Mouse (Mus musculus) stomach, embryonic 15.5 days (tissue): ENCODE results near the gene Zfp346. TPM values are rescaled to one million over a fixed set of nuclear protein-coding genes. Genes with fewer than 3 reads are reported as not detected.

Experiments
- ATAC-seq: fragments of 200-750 bp; cut with Nextera tagmentation; 2 replicates; pipeline ENCODE4 v1.8.0; 2017; ENCODE audit warnings: low read depth, moderate number of reproducible peaks, moderate TSS enrichment; ENCODE audit not compliant: insufficient read depth, low FRiP score
- H3K27ac ChIP-seq: fragments of 300-500 bp; sonication (generic); 2 replicates; pipeline ENCODE4 v1.5.1; 2015; ENCODE audit warnings: mild to moderate bottlenecking, inconsistent platforms
- H3K27me3 ChIP-seq: fragments of 300-500 bp; sonication (generic); replicated peaks from 2 replicates; pipeline ENCODE4 v1.6.1; 2015; ENCODE audit warnings: inconsistent platforms
- H3K36me3 ChIP-seq: fragments of 300-500 bp; sonication (generic); 2 replicates; pipeline ENCODE4 v1.6.1; 2015; ENCODE audit warnings: inconsistent platforms
- H3K4me1 ChIP-seq: fragments of 300-500 bp; sonication (generic); 2 replicates; pipeline ENCODE4 v1.6.1; 2015; ENCODE audit warnings: inconsistent platforms
- H3K4me2 ChIP-seq: fragments of 300-500 bp; sonication (generic); 2 replicates; pipeline ENCODE4 v1.6.1; 2015; ENCODE audit warnings: mild to moderate bottlenecking, inconsistent platforms
- H3K4me3 ChIP-seq: fragments of 300-500 bp; sonication (generic); replicated peaks from 2 replicates; pipeline ENCODE4 v1.5.1; 2015; ENCODE audit warnings: inconsistent platforms
- H3K9ac ChIP-seq: fragments of 300-500 bp; sonication (generic); 2 replicates; pipeline ENCODE4 v1.6.1; 2015; ENCODE audit warnings: inconsistent platforms
- H3K9me3 ChIP-seq: fragments of 300-500 bp; sonication (generic); 2 replicates; pipeline ENCODE4 v1.6.1; 2016; ENCODE audit warnings: inconsistent platforms
- WGBS: fragments of 180-500 bp; shearing (Covaris S2); methylation state at CpG from one replicate; pipeline ENCODE4 v1.1.7; 2015; 5-methylcytosine and 5-hydroxymethylcytosine counted together
- polyA plus RNA-seq: library from polyadenylated mRNA; unstranded; fragments of >200 nt; fragmentation: Nextera tagmentation; extraction: Ambion mirVana; gene quantifications from 2 replicates; pipeline ENCODE4 v1.2.1, GENCODE M21; 2015

Zfp346 gene
- polyA plus RNA-seq, 1 experiment from 2014 or later, result 13.8 TPM

DNA sequence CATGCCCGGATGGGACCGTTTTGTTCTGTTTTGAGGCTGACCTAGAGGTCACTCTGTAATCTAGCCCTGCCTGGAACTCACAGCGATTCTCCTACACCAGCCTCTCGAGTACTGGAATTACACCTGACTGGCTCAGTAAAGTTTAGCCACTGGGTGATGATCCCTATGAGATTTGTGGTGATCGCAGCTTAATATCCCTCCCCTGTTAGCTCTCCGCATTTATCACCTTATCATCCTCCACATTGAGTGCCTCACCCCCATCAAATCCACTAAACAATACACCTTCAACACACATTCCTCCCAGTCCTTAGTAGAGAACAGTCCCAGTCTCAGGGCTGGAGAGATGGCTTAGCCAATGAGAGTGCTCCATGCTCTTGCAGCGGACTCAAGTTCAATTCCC, 57.3 kb downstream of the Zfp346 start:
- Histone ChIP-seq H3K27me3 (no peaks in the 10 kb centered on the region), H3K9ac (no peak overlapping the region), H3K36me3 (no peaks in the 10 kb centered on the region), H3K4me2 (no peak overlapping the region), H3K4me3 (no peak overlapping the region), H3K9me3 (no peaks in the 10 kb centered on the region), H3K27ac (no peak overlapping the region), H3K4me1 (no peaks in the 10 kb centered on the region)
- 57% methylated on average over 7 of the region's 7 CpGs for WGBS
- no peak for ATAC-seq

DNA sequence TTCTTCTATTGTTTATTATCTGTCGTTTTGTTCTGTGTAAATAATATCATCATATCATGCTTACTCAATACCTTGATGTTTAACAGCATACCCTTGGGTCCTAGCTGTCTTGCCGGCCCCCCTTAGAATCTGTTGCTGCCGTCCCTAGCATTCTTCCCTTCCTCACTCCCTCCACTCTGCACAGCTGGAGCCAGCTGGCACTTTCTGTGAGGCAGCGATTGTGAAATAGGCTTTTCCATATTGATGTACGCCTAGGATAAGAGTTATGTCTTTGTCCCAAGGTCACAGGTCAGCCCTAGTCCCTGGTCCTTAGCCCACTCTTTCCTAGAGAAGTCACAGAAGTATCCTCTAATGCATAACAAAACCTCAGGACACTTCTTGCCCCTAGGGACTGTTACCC, 58.4 kb downstream of the Zfp346 start:
- Histone ChIP-seq H3K9ac (no peak overlapping the region), H3K27me3 (no peaks in the 10 kb centered on the region), H3K4me2 (no peak overlapping the region), H3K36me3 (no peaks in the 10 kb centered on the region), H3K4me1 (no peaks in the 10 kb centered on the region), H3K27ac (peak overlapping the region; percentile 48), H3K9me3 (no peaks in the 10 kb centered on the region), H3K4me3 (no peak overlapping the region)
- WGBS, result 34% methylated on average over 5 of the region's 5 CpGs
- ATAC-seq, result no peak

DNA sequence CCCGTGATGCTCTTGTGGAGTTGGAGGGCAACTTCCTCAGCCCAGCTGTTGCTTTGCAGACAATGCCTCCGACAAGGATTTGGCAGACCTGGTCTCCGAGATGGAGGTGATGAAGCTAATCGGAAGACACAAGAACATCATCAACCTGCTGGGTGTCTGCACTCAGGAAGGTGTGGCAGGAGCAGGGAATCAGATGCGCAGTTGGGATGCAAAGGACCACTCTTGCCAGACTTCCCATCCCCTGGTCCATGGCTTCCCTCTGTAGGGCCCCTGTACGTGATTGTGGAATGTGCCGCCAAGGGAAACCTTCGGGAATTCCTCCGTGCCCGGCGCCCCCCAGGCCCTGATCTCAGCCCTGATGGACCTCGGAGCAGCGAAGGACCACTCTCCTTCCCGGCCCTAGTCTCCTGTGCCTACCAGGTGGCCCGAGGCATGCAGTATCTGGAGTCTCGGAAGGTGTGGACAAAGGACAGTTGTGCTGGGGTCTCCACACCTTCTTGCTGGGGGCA, 60.8 kb downstream of the Zfp346 start:
- Histone ChIP-seq H3K4me3 (no peak overlapping the region), H3K36me3 (no peaks in the 10 kb centered on the region), H3K4me2 (no peak overlapping the region), H3K27me3 (no peaks in the 10 kb centered on the region), H3K4me1 (0 out of 2 replicates have a peak, but pooled peaks cover 6% of the 10 kb centered on the region), H3K9me3 (no peaks in the 10 kb centered on the region), H3K27ac (no peak overlapping the region), H3K9ac (no peak overlapping the region)
- 91% methylated on average over 16 of the region's 16 CpGs for WGBS
- ATAC-seq, result no peak

DNA sequence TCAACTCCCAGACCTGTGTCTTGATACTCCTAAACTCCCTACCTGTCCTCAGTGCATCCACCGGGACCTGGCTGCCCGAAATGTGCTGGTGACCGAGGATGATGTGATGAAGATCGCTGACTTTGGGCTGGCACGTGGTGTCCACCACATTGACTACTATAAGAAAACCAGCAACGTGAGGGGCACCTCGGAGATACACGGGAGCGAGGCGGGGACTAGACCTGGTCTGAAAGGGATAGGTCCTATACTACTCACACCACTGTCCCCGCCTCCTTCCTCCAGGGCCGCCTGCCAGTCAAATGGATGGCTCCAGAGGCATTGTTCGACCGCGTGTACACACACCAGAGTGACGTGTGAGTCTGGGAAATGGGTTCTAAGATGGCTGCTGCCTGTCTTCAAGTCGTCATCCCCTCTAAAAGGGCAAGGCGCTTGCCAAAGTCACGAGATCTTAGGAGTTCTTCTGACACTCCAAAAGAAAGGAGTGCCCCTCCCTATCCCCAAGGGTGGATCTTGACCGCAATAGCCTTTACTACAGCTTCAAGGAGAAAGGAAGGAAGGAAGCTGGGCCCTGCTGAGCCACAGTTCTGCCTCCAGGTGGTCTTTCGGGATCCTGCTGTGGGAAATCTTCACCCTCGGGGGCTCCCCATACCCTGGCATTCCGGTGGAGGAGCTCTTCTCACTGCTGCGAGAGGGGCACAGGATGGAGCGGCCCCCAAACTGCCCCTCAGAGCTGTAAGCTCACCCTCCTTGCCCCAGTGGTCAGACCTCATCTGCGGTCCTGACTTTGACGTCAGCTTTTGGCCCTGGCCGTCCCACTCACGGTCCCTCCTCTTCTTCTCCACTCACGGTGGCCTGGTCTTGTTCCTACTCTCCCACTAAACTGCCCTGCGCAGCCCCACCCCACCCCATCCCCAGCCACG, 62.0 kb downstream of the Zfp346 start:
- no peak overlapping the region for H3K27ac ChIP-seq
- no peak overlapping the region for H3K4me3 ChIP-seq
- H3K36me3 ChIP-seq, result no peaks in the 10 kb centered on the region
- H3K9ac ChIP-seq, result no peak overlapping the region
- H3K27me3 ChIP-seq, result no peaks in the 10 kb centered on the region
- no peak for ATAC-seq
- WGBS, result 85% methylated on average over 32 of the region's 32 CpGs
- no peaks in the 10 kb centered on the region for H3K9me3 ChIP-seq
- peaks cover 14% of the 10 kb centered on the region for H3K4me1 ChIP-seq
- H3K4me2 ChIP-seq, result no peak overlapping the region

DNA sequence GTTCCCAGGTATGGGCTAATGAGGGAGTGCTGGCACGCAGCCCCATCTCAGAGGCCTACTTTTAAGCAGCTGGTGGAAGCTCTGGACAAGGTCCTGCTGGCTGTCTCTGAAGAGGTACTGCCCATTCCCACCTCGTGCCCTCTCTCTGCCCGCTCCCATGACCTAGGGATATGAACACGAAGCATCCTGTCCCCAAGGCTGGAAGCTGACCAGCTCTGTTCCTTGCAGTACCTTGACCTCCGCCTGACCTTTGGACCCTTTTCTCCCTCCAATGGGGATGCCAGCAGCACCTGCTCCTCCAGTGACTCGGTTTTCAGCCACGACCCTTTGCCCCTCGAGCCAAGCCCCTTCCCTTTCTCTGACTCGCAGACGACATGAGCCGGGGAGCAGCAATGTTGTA, 62.7 kb downstream of the Zfp346 start:
- Histone ChIP-seq H3K4me2 (no peak overlapping the region), H3K9me3 (no peaks in the 10 kb centered on the region), H3K27me3 (no peaks in the 10 kb centered on the region), H3K9ac (no peak overlapping the region), H3K4me1 (peaks cover 19% of the 10 kb centered on the region), H3K4me3 (no peak overlapping the region), H3K36me3 (no peaks in the 10 kb centered on the region), H3K27ac (0 out of 2 replicates have a peak overlapping the region, but pooled peaks have one; percentile 77)
- no peak for ATAC-seq
- WGBS, result 83% methylated on average over 11 of the region's 11 CpGs

DNA sequence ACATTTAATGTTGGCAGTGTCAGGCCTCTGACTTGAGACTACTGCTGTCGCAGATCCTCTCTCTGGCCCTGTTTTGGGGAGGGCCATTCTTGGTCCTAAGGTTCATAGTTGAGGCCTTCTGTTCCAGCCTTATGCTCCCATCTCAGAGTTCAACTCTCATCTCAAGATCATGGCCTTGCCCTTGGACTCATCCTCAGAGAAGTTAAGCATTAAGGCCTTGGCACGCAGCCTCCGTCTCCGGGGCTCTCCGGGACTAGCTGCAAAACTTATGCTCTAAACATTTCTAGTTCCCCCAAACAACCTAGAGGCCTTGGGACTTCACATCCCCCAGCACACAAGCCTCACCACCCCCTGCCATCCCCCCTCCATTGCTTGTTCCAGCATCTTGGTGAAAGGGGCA, 63.1 kb downstream of the Zfp346 start:
- ATAC-seq, result no peak
- H3K9ac ChIP-seq, result no peak overlapping the region
- H3K4me1 ChIP-seq, result peaks cover 19% of the 10 kb centered on the region
- no peaks in the 10 kb centered on the region for H3K36me3 ChIP-seq
- H3K27ac ChIP-seq, result peak overlapping the region; percentile 77
- no peaks in the 10 kb centered on the region for H3K9me3 ChIP-seq
- H3K4me2 ChIP-seq, result no peak overlapping the region
- no peak overlapping the region for H3K4me3 ChIP-seq
- H3K27me3 ChIP-seq, result no peaks in the 10 kb centered on the region
- 65% methylated on average over 5 of the region's 5 CpGs for WGBS

DNA sequence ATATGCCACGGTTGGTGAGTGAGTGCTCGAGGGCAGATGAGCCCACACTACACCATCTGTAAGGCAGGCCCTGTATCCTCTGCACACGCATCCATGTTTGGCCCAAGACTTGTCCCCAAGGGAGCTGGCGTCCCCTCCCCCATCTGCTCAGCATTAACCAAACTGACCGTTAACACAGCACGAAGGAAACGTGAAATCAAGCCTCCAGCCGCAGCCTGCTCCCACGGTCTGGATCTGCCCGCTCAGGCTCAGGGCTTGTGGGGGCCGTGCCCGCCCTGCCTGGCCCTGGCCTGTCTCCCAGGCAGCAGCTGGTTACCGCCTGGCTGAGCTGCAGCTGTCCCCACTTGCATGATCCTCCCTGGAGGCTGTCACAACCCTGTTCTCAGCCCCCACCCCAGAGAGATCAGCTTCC, 63.9 kb downstream of the Zfp346 start:
- WGBS, result 51% methylated on average over 13 of the region's 13 CpGs
- H3K4me3 ChIP-seq, result no peak overlapping the region
- H3K27ac ChIP-seq, result peak overlapping the region; percentile 77
- no peak overlapping the region for H3K4me2 ChIP-seq
- H3K36me3 ChIP-seq, result no peaks in the 10 kb centered on the region
- ATAC-seq, result peak; percentile 76; the same call in 1 of the 2 replicates
- no peak overlapping the region for H3K9ac ChIP-seq
- H3K4me1 ChIP-seq, result peaks cover 19% of the 10 kb centered on the region
- H3K27me3 ChIP-seq, result no peaks in the 10 kb centered on the region
- H3K9me3 ChIP-seq, result no peaks in the 10 kb centered on the region

DNA sequence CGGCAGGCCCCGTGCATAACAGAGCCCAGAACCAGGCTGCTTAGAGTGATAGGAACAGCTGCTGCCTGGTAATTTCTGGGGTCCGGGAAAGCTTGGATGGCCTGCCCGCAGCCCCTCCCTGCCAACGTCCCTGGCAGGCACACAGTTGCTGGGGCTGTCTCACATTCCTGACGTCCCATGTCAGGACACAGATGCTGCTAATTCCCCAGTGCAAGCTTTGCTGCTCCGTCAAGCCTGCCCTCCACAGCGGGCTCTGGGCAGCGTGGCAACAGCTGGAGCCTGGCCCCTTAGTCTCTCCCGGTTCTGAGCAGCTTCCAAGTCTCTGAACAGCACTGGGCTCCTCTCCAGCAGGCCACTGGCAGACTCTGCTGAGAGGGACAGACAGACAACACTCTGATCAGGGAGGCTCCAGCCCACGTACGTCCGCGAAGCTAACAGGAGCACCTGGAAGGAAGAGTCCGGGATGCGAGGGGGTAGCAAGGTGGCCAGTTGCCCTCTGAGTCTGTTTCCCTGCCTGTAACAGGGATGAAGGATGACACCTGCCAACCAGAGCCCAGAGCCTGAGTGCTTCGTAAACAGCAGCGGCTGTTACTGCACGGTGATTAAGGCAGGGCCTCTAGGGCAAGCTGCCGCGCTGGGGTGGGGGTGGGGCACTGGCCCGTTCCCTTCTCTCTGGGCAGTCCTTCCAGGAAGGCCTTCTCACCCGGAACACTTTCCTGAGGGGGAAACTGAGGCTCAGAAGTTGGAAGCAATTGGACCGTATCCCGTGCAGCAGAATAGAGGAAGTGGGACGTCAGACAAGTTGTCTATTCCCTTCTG, 66.6 kb downstream of the Zfp346 start:
- Histone ChIP-seq H3K27ac (peak overlapping the region; percentile 80), H3K4me1 (peaks cover 19% of the 10 kb centered on the region), H3K9ac (no peak overlapping the region), H3K4me3 (peak overlapping the region; percentile 4; the same call in 1 of the 2 replicates), H3K4me2 (peak overlapping the region; percentile 46), H3K27me3 (no peaks in the 10 kb centered on the region), H3K36me3 (no peaks in the 10 kb centered on the region), H3K9me3 (no peaks in the 10 kb centered on the region)
- WGBS, result 13% methylated on average over 26 of the region's 26 CpGs
- peak; percentile 36; the same call in 1 of the 2 replicates for ATAC-seq

DNA sequence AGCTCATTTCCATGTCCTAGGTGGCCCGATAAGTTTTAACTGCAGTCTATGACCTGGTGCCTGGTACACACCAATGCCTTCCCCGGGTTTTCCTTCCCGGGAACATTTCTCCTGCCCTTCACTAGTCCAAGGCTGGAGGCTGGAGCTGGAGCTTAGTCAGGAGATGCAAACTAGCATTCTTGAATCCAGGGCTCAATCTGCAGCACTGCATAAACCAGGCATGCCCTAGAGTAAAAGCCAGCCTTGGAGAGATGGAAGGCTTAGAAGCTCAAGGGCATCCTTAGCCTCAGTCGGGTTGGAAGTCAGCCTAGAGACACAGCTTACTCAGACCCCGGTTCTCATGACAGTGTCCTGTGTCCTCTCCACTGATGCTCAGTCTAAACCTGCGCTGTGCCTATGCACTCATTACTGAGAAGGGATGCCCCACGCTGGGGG, 67.2 kb downstream of the Zfp346 start:
- H3K27me3 ChIP-seq, result no peaks in the 10 kb centered on the region
- peak overlapping the region; percentile 46 for H3K4me2 ChIP-seq
- ATAC-seq, result no peak
- H3K27ac ChIP-seq, result peak overlapping the region; percentile 80
- H3K9me3 ChIP-seq, result no peaks in the 10 kb centered on the region
- H3K36me3 ChIP-seq, result no peaks in the 10 kb centered on the region
- no peak overlapping the region for H3K9ac ChIP-seq
- WGBS, result 46% methylated on average over 7 of the region's 7 CpGs
- H3K4me3 ChIP-seq, result no peak overlapping the region
- H3K4me1 ChIP-seq, result peaks cover 19% of the 10 kb centered on the region

DNA sequence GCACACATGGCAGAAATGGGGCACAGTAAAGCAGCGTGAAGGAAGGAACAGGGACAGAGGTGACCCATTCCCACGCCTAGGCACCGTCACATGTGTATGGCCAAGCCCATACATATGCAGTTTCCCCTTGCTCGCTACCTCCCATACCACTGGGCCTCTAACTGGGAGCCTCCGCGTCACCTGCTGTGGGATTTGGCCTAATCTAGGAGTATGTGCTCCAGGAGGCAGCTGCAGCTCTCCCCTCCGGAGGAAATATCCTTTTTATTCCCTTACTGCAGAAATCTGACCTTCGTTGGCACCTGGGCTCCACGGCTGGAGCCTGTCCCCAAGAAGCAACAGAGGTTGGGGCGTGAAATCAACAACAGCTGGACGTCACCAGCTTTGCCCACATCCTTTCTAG, 69.2 kb downstream of the Zfp346 start:
- Histone ChIP-seq H3K9ac (no peak overlapping the region), H3K27ac (no peak overlapping the region), H3K4me3 (no peak overlapping the region), H3K9me3 (no peaks in the 10 kb centered on the region), H3K27me3 (no peaks in the 10 kb centered on the region), H3K4me1 (peaks cover 15% of the 10 kb centered on the region), H3K36me3 (no peaks in the 10 kb centered on the region), H3K4me2 (no peak overlapping the region)
- ATAC-seq, result no peak
- WGBS, result 85% methylated on average over 11 of the region's 11 CpGs

DNA sequence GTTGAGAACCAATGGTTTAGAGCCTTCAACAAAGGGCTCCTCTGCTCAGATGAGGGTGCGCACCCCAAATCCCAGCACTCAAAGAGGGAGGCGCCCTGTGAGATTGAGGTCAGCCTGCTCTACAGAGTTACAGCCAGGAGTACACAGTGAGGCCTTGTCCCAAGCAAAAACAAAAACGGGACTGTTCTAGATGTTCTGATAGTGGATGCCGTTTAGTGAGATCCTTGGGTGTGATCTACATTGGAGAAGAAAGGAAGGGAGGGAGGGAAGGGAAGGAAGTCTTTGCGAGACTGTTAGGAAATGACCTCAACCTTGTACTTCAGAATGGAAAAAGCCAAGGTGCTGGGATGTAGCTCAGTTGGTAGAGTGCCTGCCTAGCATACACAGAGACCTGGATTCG, 71.2 kb downstream of the Zfp346 start:
- Histone ChIP-seq H3K9ac (no peak overlapping the region), H3K27ac (no peak overlapping the region), H3K4me2 (no peak overlapping the region), H3K4me3 (no peak overlapping the region), H3K36me3 (no peaks in the 10 kb centered on the region), H3K9me3 (no peaks in the 10 kb centered on the region), H3K4me1 (peaks cover 15% of the 10 kb centered on the region), H3K27me3 (no peaks in the 10 kb centered on the region)
- WGBS, result 83% methylated on average over 6 of the region's 6 CpGs
- ATAC-seq, result no peak
